8 mouse cellular contexts compared by ENCODE assay signal in the genomic region with DNA sequence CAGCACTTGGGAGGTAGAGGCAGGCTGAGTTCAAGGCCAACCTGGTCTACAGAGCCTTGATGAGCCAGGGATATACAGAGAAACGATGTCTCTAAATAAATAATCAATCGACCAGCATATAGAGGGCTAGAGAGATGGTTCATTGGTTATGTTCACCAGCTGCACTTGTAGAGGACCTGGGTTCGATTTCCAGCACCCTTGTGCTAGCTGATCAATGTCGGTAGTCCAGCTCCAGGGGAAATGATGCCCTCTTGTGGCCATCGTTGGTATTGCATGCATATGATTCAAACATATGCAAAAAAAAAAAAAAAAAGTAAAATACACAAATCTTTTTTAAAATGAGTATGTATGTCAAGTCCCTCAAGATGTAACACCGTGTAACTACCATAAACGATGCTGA. TPM values are rescaled to one million over a fixed set of nuclear protein-coding genes. Genes with fewer than 3 reads are reported as not detected.
DNase-seq lines count a peak whose midpoint lies in the region; ATAC-seq lines count a peak whose summit lies in the region.

No protein-coding gene starts in this region.

- no peaks in the 10 kb centered on the region for H3K9me3 ChIP-seq in midbrain, embryonic 14.5 days (ENCODE audit: control insufficient read depth, low read length)

- peak overlapping the region; percentile 92 for H3K4me3 ChIP-seq in midbrain, embryonic 14.5 days (replicated peaks; ENCODE audit: low read depth, low read length)

- peak overlapping the region; percentile 61 for H3K4me2 ChIP-seq in midbrain, embryonic 14.5 days (ENCODE audit: low read length)

- peak; percentile 2; the same call in 1 of the 2 replicates for ATAC-seq in midbrain, embryonic 14.5 days (ENCODE audit: low FRiP score, low TSS enrichment)

- intact Hi-C loops in heart, postnatal 10 days (cut with DNase I): loop anchor here (1.0 to 10.0 kb wide), 2 partner anchors 51 to 278 kb away; no protein-coding TSS in a partner anchor
- intact Hi-C loops in left cerebral cortex, postnatal 25 days (cut with DNase I): loop anchor here (2.0 to 10.0 kb wide), 2 partner anchors 58 to 488 kb away; no protein-coding TSS in a partner anchor

- 22% methylated on average over 7 of the region's 7 CpGs for WGBS in midbrain, embryonic 14.5 days

- H3K27ac ChIP-seq in midbrain, embryonic 14.5 days (replicated peaks; ENCODE audit: low read depth, low read length): peak overlapping the region; percentile 97

- peak overlapping the region; percentile 98; the same call in 1 of the 2 replicates for H3K9ac ChIP-seq in midbrain, embryonic 14.5 days (replicated peaks; ENCODE audit: low read length)

- H3K27me3 ChIP-seq in midbrain, embryonic 14.5 days (ENCODE audit: control insufficient read depth, insufficient read depth, low read length): no peaks in the 10 kb centered on the region

- no peaks in the 10 kb centered on the region for H3K36me3 ChIP-seq in midbrain, embryonic 14.5 days (ENCODE audit: control insufficient read depth, insufficient read depth, low read length)

- 0 out of 2 replicates have a peak, but pooled peaks cover 6% of the 10 kb centered on the region for H3K4me1 ChIP-seq in midbrain, embryonic 14.5 days (ENCODE audit: control insufficient read depth, insufficient read depth, low read length)

- DNase-seq in gastrocnemius, adult 18-20 months (ENCODE audit: low spot score): peak; percentile 44
- no peak for DNase-seq in gastrocnemius, adult 8-10 months (ENCODE audit: low spot score in 2 of 2)
- DNase-seq in Muller cell, postnatal 12 days (ENCODE audit: inconsistent ontology term): peak; percentile 30
- DNase-seq in embryo, embryonic 11 days: peak; percentile 63
- peak; percentile 46 to 64 for DNase-seq in heart, postnatal 10 days
- peak; percentile 59 to 62 for DNase-seq in left cerebral cortex, postnatal 25 days (ENCODE audit: low spot score in 2 of 2)
- DNase-seq in midbrain, embryonic 14.5 days: peak; percentile 82
- DNase-seq in testis, postnatal 14 days (ENCODE audit: low spot score): peak; percentile 71

RNA-seq across cellular contexts. Expression of a gene that starts 0.4 kb away (rescaled TPM):
- 10 to 100 TPM; 30.4 to 32.3 TPM for total RNA-seq in gastrocnemius, adult 18-20 months (2021)
- total RNA-seq in gastrocnemius, adult 8-10 months (2022): 10 to 100 TPM; 23.0 to 28.0 (median 26.2) TPM
- total RNA-seq in heart, postnatal 10 days (2021): 10 to 100 TPM; 64.0 TPM
- total RNA-seq in left cerebral cortex, postnatal 25 days (2021): 100 to 1,000 TPM; 405 to 417 TPM
- 79.7 and 85.9 TPM in 2 replicates for polyA plus RNA-seq in midbrain, embryonic 14.5 days (2014; fragmentation: Nextera tagmentation; extraction: Ambion mirVana)

RNA-seq across cellular contexts. Expression of a gene that starts 25.1 kb away (rescaled TPM):
- total RNA-seq in gastrocnemius, adult 18-20 months (2021): 1 to 10 TPM; 2.4 to 3.0 TPM
- 1 to 10 TPM; 1.3 to 5.7 (median 2.6) TPM for total RNA-seq in gastrocnemius, adult 8-10 months (2022)
- total RNA-seq in heart, postnatal 10 days (2021): 1 to 10 TPM; 1.7 to 2.3 TPM
- total RNA-seq in left cerebral cortex, postnatal 25 days (2021): under 1 TPM; 0.25 to 0.32 TPM
- polyA plus RNA-seq in midbrain, embryonic 14.5 days (2014; fragmentation: Nextera tagmentation; extraction: Ambion mirVana): 1.8 and 2.6 TPM in 2 replicates

Comparison
In these comparisons a context has a peak if more than half of its experiments do, and no peak if none do; other contexts are left out.
1. DNase-seq: peak in gastrocnemius, adult 18-20 months (single experiment), Muller cell, postnatal 12 days (single experiment), embryo, embryonic 11 days (single experiment), heart, postnatal 10 days (2 of 2), left cerebral cortex, postnatal 25 days (2 of 2), midbrain, embryonic 14.5 days (single experiment) and testis, postnatal 14 days (single experiment); none in gastrocnemius, adult 8-10 months (0 of 2).
2. RNA of a gene that starts 0.4 kb away (total RNA-seq): 405 to 417 TPM in left cerebral cortex, postnatal 25 days; 64.0 TPM in heart, postnatal 10 days, 30.4 to 32.3 TPM in gastrocnemius, adult 18-20 months and 23.0 to 28.0 TPM in gastrocnemius, adult 8-10 months; every median in the first group is over 4 times any median in the second.